Mouse (Mus musculus): Measurements from ENCODE around the gene Paf1. TPM values are rescaled to one million over a fixed set of nuclear protein-coding genes. Genes with fewer than 3 reads are reported as not detected.

Paf1 gene
- total and polyA plus RNA-seq, 3 experiments = 53.5 to 645 (median 99.9) TPM

DNA sequence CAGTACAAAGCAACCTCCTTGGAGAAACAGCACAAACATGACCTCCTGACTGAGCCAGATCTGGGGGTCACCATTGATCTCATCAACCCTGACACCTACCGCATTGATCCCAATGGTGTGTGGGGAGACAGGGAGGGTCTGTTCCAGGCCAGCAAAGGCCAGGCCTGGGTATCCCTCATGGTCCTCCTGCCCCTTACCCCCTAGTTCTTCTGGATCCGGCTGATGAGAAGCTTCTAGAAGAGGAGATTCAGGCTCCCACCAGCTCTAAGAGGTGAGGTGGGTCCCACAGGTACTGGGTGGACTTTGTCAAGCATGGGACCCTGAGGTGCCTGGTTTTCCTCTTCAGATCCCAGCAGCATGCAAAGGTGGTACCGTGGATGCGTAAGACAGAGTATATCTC lies 2.7 kb downstream of the Paf1 start:
- peaks cover 4 to 6% of the 10 kb centered on the region in 2 experiments; a peak in 2 of 4 replicates for H3K36me3 ChIP-seq (ENCODE audit: control insufficient read depth in 1 of 2, insufficient read depth in 2 of 2, low read length in 2 of 2)

GRCm38 (mm10) chr7:28398000-28398399 lies 5.2 kb downstream of the Paf1 start:
- no peak overlapping the region for H3K9ac ChIP-seq (ENCODE audit: control insufficient read depth, low read depth, low read length, poor library complexity, severe bottlenecking)
- no peaks in the 10 kb centered on the region for H3K4me1 ChIP-seq (ENCODE audit: control insufficient read depth in 1 of 2, insufficient read depth in 2 of 2, low read length in 2 of 2)
- H3K4me3 ChIP-seq (ENCODE audit: control insufficient read depth in 1 of 2, insufficient read depth in 1 of 2, low read depth in 2 of 2, low read length in 2 of 2) = no peak overlapping the region
- H3K9me3 ChIP-seq (replicated peaks; ENCODE audit: insufficient read depth, low read length) = no peaks in the 10 kb centered on the region
- peak; percentile 63 for DNase-seq (ENCODE audit: low read depth, low spot score)
- no peaks in the 10 kb centered on the region for H3K27me3 ChIP-seq (ENCODE audit: control insufficient read depth in 1 of 2, insufficient read depth in 2 of 2, low read length in 2 of 2)
- peaks cover 0 to 8% of the 10 kb centered on the region in 2 experiments; a peak in 2 of 4 replicates for H3K36me3 ChIP-seq (ENCODE audit: control insufficient read depth in 1 of 2, insufficient read depth in 2 of 2, low read length in 2 of 2)
- no peak overlapping the region for H3K27ac ChIP-seq (ENCODE audit: control insufficient read depth, low read depth, low read length)
- TF ChIP-seq POLR2AphosphoS5 (IDR thresholded peaks at IDR 0.05; ENCODE audit: borderline replicate concordance, low read depth, low read length) (no peak), BHLHE40 (IDR thresholded peaks at IDR 0.05; ENCODE audit: borderline replicate concordance, low read depth, low read length) (no peak), ZNF384 (IDR thresholded peaks at IDR 0.05; ENCODE audit: low read depth, low read length) (no peak), MEF2A (IDR thresholded peaks at IDR 0.05; ENCODE audit: extremely low read depth, insufficient replicate concordance, low read depth, low read length, poor library complexity, severe bottlenecking) (no peak), UBTF (IDR thresholded peaks at IDR 0.05; ENCODE audit: borderline replicate concordance, insufficient read depth, low read depth, low read length) (no peak), ZC3H11A (IDR thresholded peaks at IDR 0.05; ENCODE audit: low read depth, low read length) (0 out of 2 replicates have a peak, but pooled peaks have one; percentile 1), MYC (IDR thresholded peaks at IDR 0.05; ENCODE audit: low read depth, low read length) (no peak), KAT2A (conservative IDR thresholded peaks at IDR 0.05; ENCODE audit: low read depth, low read length) (no peak), EP300 (IDR thresholded peaks at IDR 0.05; ENCODE audit: low read depth in 1 of 2, low read length in 2 of 2) (no peak), TBP (IDR thresholded peaks at IDR 0.05; ENCODE audit: low read depth, low read length) (no peak), RAD21 (IDR thresholded peaks at IDR 0.05; ENCODE audit: low read depth, low read length) (peak; percentile 35), CTCF (IDR thresholded peaks at IDR 0.05 in 2 of 3, conservative IDR thresholded peaks at IDR 0.05 in 1 of 3; ENCODE audit: control insufficient read depth in 1 of 3, insufficient read depth in 1 of 3, low read depth in 2 of 3, low read length in 3 of 3, poor library complexity in 1 of 3, severe bottlenecking in 1 of 3) (peak in 2 of 3 experiments; percentile 27 to 47; a peak in 4 of 6 replicates), MAFK (IDR thresholded peaks at IDR 0.05; ENCODE audit: borderline replicate concordance, low read depth, low read length) (no peak), SMC3 (IDR thresholded peaks at IDR 0.05; ENCODE audit: low read depth, low read length) (peak; percentile 47), MAZ (IDR thresholded peaks at IDR 0.05; ENCODE audit: low read depth, low read length) (no peak)
- H3K79me2 ChIP-seq (ENCODE audit: control insufficient read depth, insufficient read depth, low read length, poor library complexity) = peaks cover 8% of the 10 kb centered on the region

More for the DNA sequence above, 2.7 kb downstream of the Paf1 start:
- no peak overlapping the region for H3K27ac ChIP-seq (ENCODE audit: control insufficient read depth, low read depth, low read length)
- no peak overlapping the region for H3K9ac ChIP-seq (ENCODE audit: control insufficient read depth, low read depth, low read length, poor library complexity, severe bottlenecking)
- H3K4me1 ChIP-seq (ENCODE audit: control insufficient read depth in 1 of 2, insufficient read depth in 2 of 2, low read length in 2 of 2) = peaks cover 0 to 4% of the 10 kb centered on the region in 2 experiments; a peak in 1 of 4 replicates
- no peak overlapping the region for H3K4me3 ChIP-seq (ENCODE audit: control insufficient read depth in 1 of 2, insufficient read depth in 1 of 2, low read depth in 2 of 2, low read length in 2 of 2)
- DNase-seq (ENCODE audit: low read depth, low spot score) = no peak
- H3K27me3 ChIP-seq (ENCODE audit: control insufficient read depth in 1 of 2, insufficient read depth in 2 of 2, low read length in 2 of 2) = no peaks in the 10 kb centered on the region
- no peak for TF ChIP-seq USF1 (IDR thresholded peaks at IDR 0.05; ENCODE audit: low read depth, low read length)
- TF ChIP-seq MYB (IDR thresholded peaks at IDR 0.05; ENCODE audit: low read depth, low read length) = no peak
- TF ChIP-seq GATA1 (IDR thresholded peaks at IDR 0.05; ENCODE audit: low read depth, low read length) = no peak
- TF ChIP-seq MYC (IDR thresholded peaks at IDR 0.05; ENCODE audit: low read depth, low read length) = no peak
- TF ChIP-seq POLR2AphosphoS2 (IDR thresholded peaks at IDR 0.05; ENCODE audit: low read length) = no peak
- no peak for TF ChIP-seq ETS1 (IDR thresholded peaks at IDR 0.05; ENCODE audit: low read depth, low read length)
- TF ChIP-seq GABPA (IDR thresholded peaks at IDR 0.05; ENCODE audit: low read depth, low read length) = no peak
- no peaks in the 10 kb centered on the region for H3K9me3 ChIP-seq (replicated peaks; ENCODE audit: insufficient read depth, low read length)
- peaks cover 19% of the 10 kb centered on the region for H3K79me2 ChIP-seq (ENCODE audit: control insufficient read depth, insufficient read depth, low read length, poor library complexity)

Measured in MEL (cell line).